Mouse (Mus musculus): ENCODE data around the gene Gm10721. TPM values are rescaled to one million over a fixed set of nuclear protein-coding genes. Genes with fewer than 3 reads are reported as not detected.
"Not testable (repeated sequence)": the region's sequence is repeated elsewhere in the genome, so short reads cannot be mapped to it uniquely, and the experiment has no call there.

The Gm10721 gene
- polyA plus RNA-seq, 1 experiment from 2014 or later = 0.26 TPM

DNA sequence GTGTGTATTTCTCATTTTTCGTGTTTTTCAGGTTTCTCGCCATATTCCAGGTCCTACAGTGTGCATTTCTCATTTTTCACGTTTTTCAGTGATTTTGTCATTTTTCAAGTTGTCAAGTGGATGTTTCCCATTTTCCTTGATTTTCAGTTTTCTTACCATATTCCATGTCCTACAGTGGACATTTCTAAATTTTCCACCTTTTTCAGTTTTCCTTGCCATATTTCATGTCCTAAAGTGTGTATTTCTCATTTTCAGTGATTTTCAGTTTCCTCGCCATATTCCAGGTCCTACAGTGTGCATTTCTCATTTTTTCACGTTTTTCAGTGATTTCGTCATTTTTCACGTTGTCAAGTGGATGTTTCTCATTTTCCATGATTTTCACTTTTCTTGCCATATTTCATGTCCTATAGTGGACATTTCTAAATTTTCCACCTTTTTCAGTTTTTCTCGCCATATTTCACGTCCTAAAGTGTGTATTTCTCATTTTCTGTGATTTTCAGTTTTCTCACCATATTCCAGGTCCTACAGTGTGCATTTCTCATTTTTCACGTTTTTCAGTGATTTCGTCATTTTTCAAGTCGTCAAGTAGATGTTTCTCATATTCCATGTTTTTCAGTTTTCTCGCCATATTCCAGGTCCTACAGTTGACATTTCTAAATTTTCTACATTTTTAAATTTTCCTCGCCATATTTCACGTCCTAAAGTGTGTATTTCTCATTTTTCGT lies 16.5 kb downstream of the Gm10721 start:
- H3K4me1 ChIP-seq, H3K4me3 ChIP-seq: not testable (repeated sequence)
- 64% methylated on average over 14 of the region's 16 CpGs for WGBS

GRCm38 (mm10) chr9:3030677-3031318 lies 17.9 kb downstream of the Gm10721 start:
- WGBS = 74% methylated on average over 3 of the region's 10 CpGs

More for the DNA sequence above, 16.5 kb downstream of the Gm10721 start:
- not testable (repeated sequence) for H3K4me2 ChIP-seq; ATAC-seq (ENCODE audit: borderline replicate concordance, extremely low read depth, low FRiP score, low TSS enrichment); H3K9me3 ChIP-seq; H3K27me3 ChIP-seq; H3K9ac ChIP-seq; H3K27ac ChIP-seq; H3K36me3 ChIP-seq

GRCm38 (mm10) chr9:3034299-3034698 lies 21.4 kb downstream of the Gm10721 start, which contains the start of gene Gm17535:
Gm17535 (plus strand) TSS chr9:3034599.
- 53% methylated on average over 1 of the region's 8 CpGs for WGBS
- H3K27me3 ChIP-seq; H3K9ac ChIP-seq; H3K36me3 ChIP-seq; ATAC-seq (ENCODE audit: borderline replicate concordance, extremely low read depth, low FRiP score, low TSS enrichment); H3K4me1 ChIP-seq; H3K4me2 ChIP-seq; H3K4me3 ChIP-seq; H3K9me3 ChIP-seq; H3K27ac ChIP-seq: not testable (repeated sequence)

More at GRCm38 (mm10) chr9:3030677-3031318, 17.9 kb downstream of the Gm10721 start:
- not testable (repeated sequence) for H3K4me2 ChIP-seq, H3K27ac ChIP-seq, H3K4me1 ChIP-seq, H3K9me3 ChIP-seq, H3K27me3 ChIP-seq, H3K4me3 ChIP-seq, H3K36me3 ChIP-seq, H3K9ac ChIP-seq
- ATAC-seq (ENCODE audit: borderline replicate concordance, extremely low read depth, low FRiP score, low TSS enrichment) = 0 out of 2 replicates have a peak, but pooled peaks have one; percentile 43

- not testable (repeated sequence) for H3K4me3 ChIP-seq; H3K4me2 ChIP-seq; ATAC-seq (ENCODE audit: borderline replicate concordance, extremely low read depth, low FRiP score, low TSS enrichment); H3K27ac ChIP-seq; H3K36me3 ChIP-seq; H3K9me3 ChIP-seq; H3K27me3 ChIP-seq; H3K9ac ChIP-seq; H3K4me1 ChIP-seq
- WGBS = 74% methylated on average over 8 of the region's 8 CpGs
These were observed 23.6 kb downstream of the Gm10721 start, which contains the start of gene Gm10715 for GRCm38 (mm10) chr9:3036577-3036976. Gm10715 (plus strand) TSS chr9:3036877.

DNA sequence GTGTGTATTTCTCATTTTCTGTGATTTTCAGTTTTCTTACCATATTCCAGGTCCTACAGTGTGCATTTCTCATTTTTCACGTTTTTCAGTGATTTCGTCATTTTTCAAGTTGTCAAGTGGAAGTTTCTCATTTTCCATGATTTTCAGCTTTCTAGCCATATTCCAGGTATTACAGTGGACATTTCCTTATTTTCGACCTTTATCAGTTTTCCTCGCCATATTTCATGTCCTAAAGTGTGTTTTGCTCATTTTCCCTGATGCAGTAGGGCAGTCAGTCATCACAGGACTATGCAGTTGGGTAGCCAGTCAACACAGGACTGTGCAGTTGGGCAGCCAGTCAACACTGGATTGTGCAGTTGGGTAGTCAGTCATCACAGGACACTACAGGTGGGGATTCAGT lies 25.2 kb downstream of the Gm10721 start:
- WGBS = 70% methylated on average over 4 of the region's 4 CpGs
- not testable (repeated sequence) for ATAC-seq (ENCODE audit: borderline replicate concordance, extremely low read depth, low FRiP score, low TSS enrichment); H3K4me3 ChIP-seq; H3K27ac ChIP-seq; H3K27me3 ChIP-seq; H3K4me2 ChIP-seq; H3K9ac ChIP-seq; H3K36me3 ChIP-seq; H3K4me1 ChIP-seq; H3K9me3 ChIP-seq

Small RNA genes within 50 kb of the gene (microRNA-seq; reads per million reads assigned to microRNA genes)
- gene Mir101c = not detected

Other genes with a start within 250 kb of the Gm10721 start
- not detected in 2 replicates for gene Gm10722, start 12.2 kb upstream of the Gm10721 start, polyA plus RNA-seq (2015; fragmentation: Nextera tagmentation; extraction: Ambion mirVana)
- not detected in 2 replicates for gene Gm11168, start 9.8 kb upstream of the Gm10721 start, polyA plus RNA-seq (2015; fragmentation: Nextera tagmentation; extraction: Ambion mirVana)
- gene Gm10720, start 2.5 kb downstream of the Gm10721 start, polyA plus RNA-seq (2015; fragmentation: Nextera tagmentation; extraction: Ambion mirVana) = not detected in 2 replicates
- 0.28 TPM in 1 of 2 replicates, not detected in the other for gene Gm10719, start 4.3 kb downstream of the Gm10721 start, polyA plus RNA-seq (2015; fragmentation: Nextera tagmentation; extraction: Ambion mirVana)
- gene Gm10718, start 10.4 kb downstream of the Gm10721 start, polyA plus RNA-seq (2015; fragmentation: Nextera tagmentation; extraction: Ambion mirVana) = 0.36 TPM in 1 of 2 replicates, not detected in the other
- 0.44 TPM in 1 of 2 replicates, not detected in the other for gene Gm10717, start 12.3 kb downstream of the Gm10721 start, polyA plus RNA-seq (2015; fragmentation: Nextera tagmentation; extraction: Ambion mirVana)
- not detected in 2 replicates for gene Gm17535, start 21.5 kb downstream of the Gm10721 start, polyA plus RNA-seq (2015; fragmentation: Nextera tagmentation; extraction: Ambion mirVana)
- gene Gm10715, start 23.7 kb downstream of the Gm10721 start, polyA plus RNA-seq (2015; fragmentation: Nextera tagmentation; extraction: Ambion mirVana) = not detected in 2 replicates